Mouse (Mus musculus) neutrophil, adult 83 days (primary cell): Measurements from ENCODE around the gene Dnajc27. TPM values are rescaled to one million over a fixed set of nuclear protein-coding genes. Genes with fewer than 3 reads are reported as not detected.

Experiments used
- total RNA-seq, 2 experiments: library from RNA; stranded (reverse); gene quantifications; one replicate each; pipeline ENCODE4 v1.2.4; 2023

Dnajc27 gene
- 1 to 10 TPM; 2.3 TPM for total RNA-seq

DNA sequence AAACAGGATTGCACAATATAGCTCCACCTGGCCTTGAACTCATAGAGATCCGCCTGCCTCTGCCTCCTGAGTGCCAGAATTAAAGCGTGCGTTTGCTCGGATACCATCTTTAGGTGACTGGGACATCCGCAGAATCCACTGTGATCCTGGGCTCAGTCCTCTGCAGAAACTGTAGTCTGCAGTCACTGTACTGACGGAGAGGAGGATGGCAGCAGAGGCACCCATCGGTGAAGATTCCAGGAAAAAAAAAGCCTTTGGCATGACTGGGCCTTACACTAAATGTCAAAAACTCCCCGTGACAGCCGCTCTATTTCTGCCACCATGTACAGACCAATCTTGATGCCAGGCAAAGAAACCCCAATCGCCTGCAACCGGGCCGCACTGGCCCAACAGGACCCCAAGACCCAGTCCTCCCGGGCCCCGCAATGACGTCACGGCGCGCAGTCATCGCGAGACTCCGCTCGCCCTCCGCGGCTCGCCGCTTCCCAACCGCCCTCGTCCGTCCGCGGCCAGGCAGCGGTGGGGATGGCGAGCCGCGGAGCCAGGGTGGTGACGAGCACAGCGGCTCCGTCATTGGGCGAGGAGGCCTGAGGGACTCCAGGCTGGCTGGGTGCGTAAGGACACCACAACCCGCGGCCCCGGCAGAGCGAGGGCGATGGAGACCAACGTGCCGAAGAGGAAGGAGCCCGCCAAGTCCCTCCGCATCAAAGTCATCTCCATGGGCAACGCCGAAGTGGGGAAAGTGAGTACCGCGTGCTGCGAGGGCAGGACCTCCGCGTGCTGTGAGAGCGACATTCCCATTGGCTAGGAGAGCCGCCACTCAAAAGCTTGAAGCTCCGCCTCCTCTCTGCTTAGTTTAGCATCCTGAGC is at the start of gene Dnajc27:
Dnajc27 (plus strand) TSS at position 452 of the 870 bp plus-strand sequence.

DNA sequence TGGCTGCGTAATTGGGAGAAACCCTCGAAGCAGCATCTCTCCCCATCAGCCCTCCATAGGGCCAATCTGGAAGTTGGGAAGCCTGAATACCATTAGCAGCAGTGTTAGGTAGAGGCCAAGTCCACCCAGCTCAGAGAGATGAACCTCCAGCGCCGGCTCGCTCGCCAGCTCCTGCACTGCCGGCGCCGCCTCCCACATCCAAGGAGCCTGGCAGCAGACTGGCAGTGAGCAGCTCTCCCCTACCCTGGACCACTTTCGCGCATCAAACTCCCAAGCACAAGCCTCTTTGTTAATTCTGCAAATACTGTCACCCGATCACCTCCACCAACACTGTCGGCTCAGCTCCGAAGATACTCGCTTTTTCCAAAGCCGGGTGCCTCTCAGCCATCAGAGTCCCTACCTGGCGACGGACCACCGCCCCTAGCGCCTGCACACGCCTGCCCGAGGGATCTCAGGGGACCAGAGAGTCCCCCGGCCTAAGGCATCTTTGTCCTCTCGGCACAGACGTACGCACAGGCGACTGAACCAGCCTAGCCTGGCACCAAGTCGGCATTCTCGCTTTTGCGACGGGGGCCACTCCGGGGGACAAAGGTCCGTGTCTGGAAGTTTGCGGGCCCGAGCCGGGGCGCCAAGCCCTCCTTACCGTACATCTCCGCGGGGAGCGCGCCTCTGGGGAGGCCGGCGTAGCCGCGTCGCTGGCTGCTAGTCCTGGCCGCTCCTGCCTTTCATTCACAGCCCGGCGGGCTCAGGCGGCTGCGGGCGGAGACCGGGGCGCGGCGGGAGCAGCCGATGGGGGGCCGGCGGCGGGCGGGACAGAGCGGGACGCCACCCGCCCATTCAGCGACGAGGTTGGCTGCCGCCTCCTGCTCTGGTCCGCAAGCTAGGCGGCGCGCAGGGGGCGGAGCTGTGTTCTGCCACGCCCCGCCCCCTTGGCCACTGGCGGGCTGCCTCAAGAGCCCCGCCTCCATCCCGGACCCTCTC is 44.0 kb upstream of the Dnajc27 start, which contains the start of gene Efr3b:
Efr3b (minus strand) TSS at position 855 of the 981 bp plus-strand sequence.

DNA sequence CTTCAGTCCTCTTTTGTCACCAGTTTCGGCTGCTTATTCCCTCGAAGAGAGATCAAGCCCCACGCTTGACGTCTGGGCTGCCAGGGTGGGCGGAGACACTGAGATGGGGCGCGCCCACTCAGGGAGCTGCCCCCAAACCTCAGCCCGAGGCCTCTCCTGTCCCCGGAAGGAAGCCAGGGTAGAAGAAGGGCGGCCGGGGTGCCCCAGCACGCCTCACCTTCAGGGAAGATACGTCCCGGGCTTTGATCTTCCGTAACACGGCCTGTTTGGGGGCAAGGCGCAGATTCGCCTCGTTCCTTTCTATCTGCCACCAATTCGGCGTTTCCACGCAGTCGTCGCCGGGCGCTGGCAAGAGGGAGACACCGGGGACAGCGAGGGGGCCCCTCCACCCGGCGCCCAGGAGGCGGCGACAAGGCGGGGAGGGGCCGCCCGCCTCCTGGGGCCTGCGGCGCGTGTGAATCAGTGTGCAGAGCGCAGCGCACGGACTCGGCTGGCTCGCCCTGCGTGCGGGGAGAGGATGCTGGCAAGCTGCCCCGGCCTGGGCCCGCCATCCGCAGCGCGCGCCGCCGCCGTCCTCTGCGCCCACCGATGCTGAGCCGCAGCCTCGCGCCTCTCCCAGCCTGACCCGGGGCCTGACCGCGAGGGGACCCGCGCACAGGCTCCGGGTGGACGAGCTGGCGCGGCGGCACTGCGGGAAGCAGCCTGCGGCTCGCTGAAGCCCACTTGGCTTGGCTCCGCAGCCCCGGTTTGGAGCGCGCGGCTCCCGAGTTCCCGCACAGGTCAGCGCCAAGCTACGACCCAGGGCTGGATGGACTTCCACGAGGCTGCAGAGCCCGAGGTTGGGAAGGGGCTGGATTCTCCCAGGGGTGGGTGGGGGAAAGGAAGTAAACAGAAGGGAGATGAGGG is 50.8 kb downstream of the Dnajc27 start, which contains the start of gene Adcy3:
Adcy3 (plus strand) TSS at position 163 of the 906 bp plus-strand sequence.

Other genes starting within 250 kb of the Dnajc27 start
- gene Pomc, start 127.6 kb upstream of the Dnajc27 start, total RNA-seq, result under 1 TPM; 0.96 to 0.97 TPM
- gene Efr3b, start 43.7 kb upstream of the Dnajc27 start, total RNA-seq, result not detected
- gene Adcy3, start 50.5 kb downstream of the Dnajc27 start, total RNA-seq, result 1 to 10 TPM; 1.7 to 2.0 TPM
- gene Ptrhd1, start 151.4 kb downstream of the Dnajc27 start, total RNA-seq, result 1 to 10 TPM; 3.4 to 4.3 TPM
- 10 to 100 TPM; 19.9 to 23.0 TPM for gene Cenpo, start 151.7 kb downstream of the Dnajc27 start, total RNA-seq